Mouse (Mus musculus) forebrain, embryonic 13.5 days (tissue): ENCODE measurements at regions not wholly inside any gene's neighbourhood (a gene's known extent, or its start where the extent isn't known, plus 50 kb on each side); places are given as distances from the start of the nearest gene placed in this dataset.

ENCODE experiments used
- ATAC-seq: fragments of 200-750 bp; cut with Nextera tagmentation; 2 replicates; pipeline ENCODE4 v1.8.0; 2017
- H3K27ac ChIP-seq: fragments of 300-500 bp; sonication (generic); 2 replicates; pipeline ENCODE4 v1.5.1; 2015; ENCODE audit warnings: inconsistent platforms, mild to moderate bottlenecking, moderate library complexity
- H3K27me3 ChIP-seq: fragments of 300-500 bp; sonication (generic); 2 replicates; pipeline ENCODE4 v1.6.1; 2015; ENCODE audit warnings: mild to moderate bottlenecking, inconsistent platforms
- H3K36me3 ChIP-seq: fragments of 300-500 bp; sonication (generic); 2 replicates; pipeline ENCODE4 v1.6.1; 2015; ENCODE audit warnings: mild to moderate bottlenecking, inconsistent platforms; ENCODE audit not compliant: poor library complexity, severe bottlenecking
- H3K4me1 ChIP-seq: fragments of 300-500 bp; sonication (generic); 2 replicates; pipeline ENCODE4 v1.6.1; 2015; ENCODE audit warnings: inconsistent platforms
- H3K4me2 ChIP-seq: fragments of 300-500 bp; sonication (generic); 2 replicates; pipeline ENCODE4 v1.6.1; 2015; ENCODE audit warnings: inconsistent platforms, mild to moderate bottlenecking, moderate library complexity
- H3K4me3 ChIP-seq: fragments of 300-500 bp; sonication (generic); 2 replicates; pipeline ENCODE4 v1.5.1; 2015; ENCODE audit warnings: mild to moderate bottlenecking, inconsistent platforms
- H3K9ac ChIP-seq: fragments of 300-500 bp; sonication (generic); 2 replicates; pipeline ENCODE4 v1.6.1; 2015; ENCODE audit warnings: mild to moderate bottlenecking, inconsistent platforms
- H3K9me3 ChIP-seq: fragments of 300-500 bp; sonication (generic); replicated peaks from 2 replicates; pipeline ENCODE4 v1.6.1; 2016; ENCODE audit warnings: inconsistent platforms
- WGBS: fragments of 180-500 bp; shearing (Covaris S2); methylation state at CpG from one replicate; pipeline ENCODE4 v1.1.7; 2015; 5-methylcytosine and 5-hydroxymethylcytosine counted together

GRCm38 (mm10) chr2:171358071-171358760, 626.6 kb downstream of the Dok5 start:
- WGBS: 93% methylated on average over 8 of the region's 8 CpGs
- ATAC-seq: no peak

GRCm38 (mm10) chr2:171348156-171348555, 616.5 kb downstream of the Dok5 start:
- H3K4me2 ChIP-seq: no peak overlapping the region
- no peak for ATAC-seq
- no peak overlapping the region for H3K27ac ChIP-seq
- 0 out of 2 replicates have a peak, but pooled peaks cover 3% of the 10 kb centered on the region for H3K4me1 ChIP-seq
- H3K36me3 ChIP-seq: no peaks in the 10 kb centered on the region
- no peaks in the 10 kb centered on the region for H3K27me3 ChIP-seq
- H3K9ac ChIP-seq: no peak overlapping the region
- 92% methylated on average over 2 of the region's 2 CpGs for WGBS
- H3K9me3 ChIP-seq: no peaks in the 10 kb centered on the region
- H3K4me3 ChIP-seq: no peak overlapping the region

More at GRCm38 (mm10) chr2:171358071-171358760, 626.6 kb downstream of the Dok5 start:
- Histone ChIP-seq H3K4me3 (no peak overlapping the region), H3K36me3 (no peaks in the 10 kb centered on the region), H3K9ac (no peak overlapping the region), H3K4me1 (no peaks in the 10 kb centered on the region), H3K4me2 (no peak overlapping the region), H3K9me3 (peaks cover 9% of the 10 kb centered on the region), H3K27ac (no peak overlapping the region), H3K27me3 (no peaks in the 10 kb centered on the region)

- Histone ChIP-seq H3K9me3 (no peaks in the 10 kb centered on the region), H3K27me3 (no peaks in the 10 kb centered on the region), H3K4me1 (0 out of 2 replicates have a peak, but pooled peaks cover 3% of the 10 kb centered on the region), H3K4me2 (no peak overlapping the region), H3K36me3 (no peaks in the 10 kb centered on the region), H3K4me3 (no peak overlapping the region), H3K27ac (no peak overlapping the region), H3K9ac (no peak overlapping the region)
- no peak for ATAC-seq
- 47% methylated on average over 14 of the region's 14 CpGs for WGBS
These were observed 602.5 kb downstream of the Dok5 start for GRCm38 (mm10) chr2:171333816-171334757.

GRCm38 (mm10) chr2:171332826-171333225, 601.2 kb downstream of the Dok5 start:
- ATAC-seq: no peak
- H3K27ac ChIP-seq: no peak overlapping the region
- H3K4me1 ChIP-seq: 0 out of 2 replicates have a peak, but pooled peaks cover 3% of the 10 kb centered on the region
- H3K9ac ChIP-seq: no peak overlapping the region
- no peaks in the 10 kb centered on the region for H3K27me3 ChIP-seq
- H3K9me3 ChIP-seq: no peaks in the 10 kb centered on the region
- no peak overlapping the region for H3K4me3 ChIP-seq
- H3K4me2 ChIP-seq: no peak overlapping the region
- no peaks in the 10 kb centered on the region for H3K36me3 ChIP-seq
- 94% methylated on average over 8 of the region's 8 CpGs for WGBS

GRCm38 (mm10) chr2:171331529-171331928, 599.9 kb downstream of the Dok5 start:
- H3K4me1 ChIP-seq: 0 out of 2 replicates have a peak, but pooled peaks cover 3% of the 10 kb centered on the region
- H3K36me3 ChIP-seq: no peaks in the 10 kb centered on the region
- 96% methylated on average over 3 of the region's 3 CpGs for WGBS
- H3K27me3 ChIP-seq: no peaks in the 10 kb centered on the region
- no peak for ATAC-seq
- no peak overlapping the region for H3K4me2 ChIP-seq
- H3K9ac ChIP-seq: no peak overlapping the region
- no peaks in the 10 kb centered on the region for H3K9me3 ChIP-seq
- H3K4me3 ChIP-seq: no peak overlapping the region
- no peak overlapping the region for H3K27ac ChIP-seq

- Histone ChIP-seq H3K27me3 (no peaks in the 10 kb centered on the region), H3K4me2 (no peak overlapping the region), H3K36me3 (no peaks in the 10 kb centered on the region), H3K9me3 (no peaks in the 10 kb centered on the region), H3K4me1 (no peaks in the 10 kb centered on the region), H3K27ac (no peak overlapping the region), H3K4me3 (no peak overlapping the region), H3K9ac (no peak overlapping the region)
- ATAC-seq: no peak
- 76% methylated on average over 3 of the region's 3 CpGs for WGBS
These were observed 595.3 kb downstream of the Dok5 start for GRCm38 (mm10) chr2:171326909-171327308.

GRCm38 (mm10) chr2:171308486-171308885, 576.9 kb downstream of the Dok5 start:
- Histone ChIP-seq H3K27me3 (no peaks in the 10 kb centered on the region), H3K4me3 (no peak overlapping the region), H3K9ac (no peak overlapping the region), H3K9me3 (no peaks in the 10 kb centered on the region), H3K27ac (no peak overlapping the region), H3K4me1 (peaks cover 8% of the 10 kb centered on the region; the same call in 1 of the 2 replicates), H3K36me3 (no peaks in the 10 kb centered on the region), H3K4me2 (no peak overlapping the region)
- 80% methylated on average over 4 of the region's 4 CpGs for WGBS
- ATAC-seq: no peak

- no peaks in the 10 kb centered on the region for H3K27me3 ChIP-seq
- H3K9me3 ChIP-seq: no peaks in the 10 kb centered on the region
- H3K4me1 ChIP-seq: 0 out of 2 replicates have a peak, but pooled peaks cover 4% of the 10 kb centered on the region
- H3K4me3 ChIP-seq: no peak overlapping the region
- 64% methylated on average over 12 of the region's 12 CpGs for WGBS
- no peak overlapping the region for H3K4me2 ChIP-seq
- H3K9ac ChIP-seq: no peak overlapping the region
- H3K36me3 ChIP-seq: no peaks in the 10 kb centered on the region
- H3K27ac ChIP-seq: no peak overlapping the region
- ATAC-seq: peak; percentile 50; the same call in 1 of the 2 replicates
These were observed 574.4 kb downstream of the Dok5 start for GRCm38 (mm10) chr2:171306000-171306399.

- Histone ChIP-seq H3K9me3 (no peaks in the 10 kb centered on the region), H3K9ac (no peak overlapping the region), H3K36me3 (no peaks in the 10 kb centered on the region), H3K27ac (no peak overlapping the region), H3K4me2 (no peak overlapping the region), H3K27me3 (no peaks in the 10 kb centered on the region), H3K4me3 (no peak overlapping the region), H3K4me1 (peaks cover 12% of the 10 kb centered on the region)
- WGBS: 13% methylated on average over 5 of the region's 5 CpGs
- peak; percentile 77 for ATAC-seq
These were observed 566.9 kb downstream of the Dok5 start for GRCm38 (mm10) chr2:171298519-171298918.

GRCm38 (mm10) chr2:171295603-171296002, 564.0 kb downstream of the Dok5 start:
- Histone ChIP-seq H3K9ac (no peak overlapping the region), H3K4me2 (no peak overlapping the region), H3K27ac (no peak overlapping the region), H3K4me3 (no peak overlapping the region), H3K9me3 (no peaks in the 10 kb centered on the region), H3K4me1 (peaks cover 21% of the 10 kb centered on the region), H3K27me3 (no peaks in the 10 kb centered on the region), H3K36me3 (no peaks in the 10 kb centered on the region)
- 94% methylated on average over 5 of the region's 5 CpGs for WGBS
- no peak for ATAC-seq

GRCm38 (mm10) chr2:171292579-171292978, 561.0 kb downstream of the Dok5 start:
- Histone ChIP-seq H3K4me1 (peaks cover 9% of the 10 kb centered on the region; the same call in 1 of the 2 replicates), H3K36me3 (no peaks in the 10 kb centered on the region), H3K27me3 (no peaks in the 10 kb centered on the region), H3K27ac (no peak overlapping the region), H3K4me3 (no peak overlapping the region), H3K9ac (no peak overlapping the region), H3K4me2 (no peak overlapping the region), H3K9me3 (no peaks in the 10 kb centered on the region)
- ATAC-seq: 0 out of 2 replicates have a peak, but pooled peaks have one; percentile 24
